Mouse (Mus musculus): ENCODE data around the gene 4921517D22Rik. TPM values are rescaled to one million over a fixed set of nuclear protein-coding genes. Genes with fewer than 3 reads are reported as not detected.
A peak's percentile ranks its signal among the peaks of the same experiment; 100 is the strongest.

4921517D22Rik gene
- polyA plus RNA-seq, 1 experiment from 2014 or later, result not detected

GRCm38 (mm10) chr13:59671521-59671920, 22.4 kb downstream of the 4921517D22Rik start:
- no peak overlapping the region for H3K9ac ChIP-seq
- no peak overlapping the region for H3K4me3 ChIP-seq
- 0 out of 2 replicates have a peak, but pooled peaks cover under 1% of the 10 kb centered on the region for H3K36me3 ChIP-seq
- peak; percentile 49 for ATAC-seq (ENCODE audit: low FRiP score)
- H3K27me3 ChIP-seq, result no peaks in the 10 kb centered on the region
- 62% methylated on average over 2 of the region's 2 CpGs for WGBS
- peaks cover 30% of the 10 kb centered on the region for H3K4me1 ChIP-seq
- H3K27ac ChIP-seq, result no peak overlapping the region; the same call in 1 of the 2 replicates
- no peak overlapping the region for H3K4me2 ChIP-seq (replicated peaks)
- no peaks in the 10 kb centered on the region for H3K9me3 ChIP-seq (replicated peaks)

GRCm38 (mm10) chr13:59669946-59670345, 24.0 kb downstream of the 4921517D22Rik start:
- Histone ChIP-seq H3K27ac (no peak overlapping the region), H3K9me3 (replicated peaks) (no peaks in the 10 kb centered on the region), H3K9ac (no peak overlapping the region), H3K27me3 (no peaks in the 10 kb centered on the region), H3K36me3 (peaks cover 8% of the 10 kb centered on the region), H3K4me1 (peaks cover 30% of the 10 kb centered on the region), H3K4me3 (no peak overlapping the region), H3K4me2 (replicated peaks) (no peak overlapping the region)
- WGBS, result 90% methylated on average over 10 of the region's 10 CpGs
- ATAC-seq (ENCODE audit: low FRiP score), result no peak

- H3K9ac ChIP-seq, result no peak overlapping the region
- H3K4me3 ChIP-seq, result no peak overlapping the region
- peaks cover 25% of the 10 kb centered on the region for H3K4me1 ChIP-seq
- H3K27ac ChIP-seq, result peak overlapping the region; percentile 7; the same call in 1 of the 2 replicates
- no peak overlapping the region for H3K4me2 ChIP-seq (replicated peaks)
- peaks cover 21% of the 10 kb centered on the region for H3K36me3 ChIP-seq
- no peaks in the 10 kb centered on the region for H3K9me3 ChIP-seq (replicated peaks)
- H3K27me3 ChIP-seq, result no peaks in the 10 kb centered on the region
- 83% methylated on average over 11 of the region's 11 CpGs for WGBS
- ATAC-seq (ENCODE audit: low FRiP score), result no peak
Observed at GRCm38 (mm10) chr13:59668501-59669093, 25.3 kb downstream of the 4921517D22Rik start.

- WGBS, result 86% methylated on average over 5 of the region's 5 CpGs
- Histone ChIP-seq H3K4me2 (replicated peaks) (no peak overlapping the region), H3K9me3 (replicated peaks) (no peaks in the 10 kb centered on the region), H3K9ac (no peak overlapping the region), H3K27ac (no peak overlapping the region), H3K36me3 (peaks cover 28% of the 10 kb centered on the region), H3K27me3 (no peaks in the 10 kb centered on the region), H3K4me1 (peaks cover 20% of the 10 kb centered on the region), H3K4me3 (no peak overlapping the region)
- ATAC-seq (ENCODE audit: low FRiP score), result no peak
Observed at GRCm38 (mm10) chr13:59667763-59668162, 26.1 kb downstream of the 4921517D22Rik start.

DNA sequence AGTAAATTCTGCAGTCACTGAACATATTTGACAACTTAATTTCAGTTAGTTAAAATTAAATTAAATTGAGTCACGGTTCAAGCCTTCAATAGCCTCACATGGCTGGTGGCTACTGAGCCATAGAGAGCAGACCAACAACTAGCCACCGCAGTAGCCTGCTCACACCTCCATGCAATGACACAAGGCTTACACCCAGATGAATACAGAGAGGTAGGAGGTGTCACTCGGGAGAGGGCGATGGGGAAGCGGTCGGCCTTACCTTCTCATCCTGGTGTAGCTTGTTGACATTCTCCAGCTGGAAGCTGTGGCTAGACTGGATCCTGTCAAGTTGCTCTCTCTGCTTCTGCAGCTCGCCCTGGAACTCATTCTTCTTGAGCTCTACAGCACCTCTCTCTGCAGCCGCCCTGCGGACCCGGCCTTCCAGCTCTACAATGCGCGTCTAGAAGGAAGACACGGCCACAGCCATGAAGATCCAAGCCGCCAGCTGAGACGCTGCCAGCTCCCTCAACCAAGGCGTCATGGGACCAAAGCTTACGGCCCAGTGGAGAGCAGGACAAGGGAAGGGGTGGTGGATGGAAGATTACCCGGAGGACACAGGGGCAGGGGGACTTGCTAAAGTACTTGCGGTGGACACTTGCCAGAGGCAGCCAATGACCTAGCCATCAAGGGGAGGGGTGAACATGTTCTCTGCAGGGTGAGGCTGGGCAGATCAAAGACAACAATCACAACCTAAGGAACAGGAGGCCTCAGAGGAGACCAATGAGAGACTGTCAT, 29.8 kb downstream of the 4921517D22Rik start:
- Histone ChIP-seq H3K9ac (no peak overlapping the region), H3K9me3 (replicated peaks) (no peaks in the 10 kb centered on the region), H3K4me3 (no peak overlapping the region), H3K4me2 (replicated peaks) (no peak overlapping the region), H3K27me3 (no peaks in the 10 kb centered on the region), H3K36me3 (peaks cover 63% of the 10 kb centered on the region), H3K27ac (no peak overlapping the region), H3K4me1 (peaks cover 3% of the 10 kb centered on the region; the same call in 1 of the 2 replicates)
- WGBS, result 95% methylated on average over 19 of the region's 19 CpGs
- no peak for ATAC-seq (ENCODE audit: low FRiP score)

- H3K4me3 ChIP-seq, result no peak overlapping the region
- ATAC-seq (ENCODE audit: low FRiP score), result no peak
- WGBS, result 96% methylated on average over 12 of the region's 12 CpGs
- H3K27me3 ChIP-seq, result no peaks in the 10 kb centered on the region
- no peak overlapping the region for H3K4me2 ChIP-seq (replicated peaks)
- H3K4me1 ChIP-seq, result peaks cover 9% of the 10 kb centered on the region
- H3K9ac ChIP-seq, result no peak overlapping the region
- no peak overlapping the region for H3K27ac ChIP-seq
- H3K36me3 ChIP-seq, result peaks cover 78% of the 10 kb centered on the region
- no peaks in the 10 kb centered on the region; the same call in 1 of the 2 replicates for H3K9me3 ChIP-seq (replicated peaks)
Observed at GRCm38 (mm10) chr13:59661966-59662365, 31.9 kb downstream of the 4921517D22Rik start.

GRCm38 (mm10) chr13:59661387-59661786, 32.5 kb downstream of the 4921517D22Rik start:
- Histone ChIP-seq H3K4me3 (no peak overlapping the region), H3K27ac (no peak overlapping the region), H3K36me3 (peaks cover 76% of the 10 kb centered on the region), H3K4me1 (peaks cover 14% of the 10 kb centered on the region), H3K4me2 (replicated peaks) (no peak overlapping the region), H3K9me3 (replicated peaks) (no peaks in the 10 kb centered on the region; the same call in 1 of the 2 replicates), H3K27me3 (no peaks in the 10 kb centered on the region), H3K9ac (no peak overlapping the region)
- WGBS, result 94% methylated on average over 8 of the region's 8 CpGs
- ATAC-seq (ENCODE audit: low FRiP score), result no peak

GRCm38 (mm10) chr13:59660371-59660770, 33.5 kb downstream of the 4921517D22Rik start:
- no peak for ATAC-seq (ENCODE audit: low FRiP score)
- Histone ChIP-seq H3K27ac (no peak overlapping the region), H3K27me3 (no peaks in the 10 kb centered on the region), H3K4me2 (replicated peaks) (no peak overlapping the region), H3K9ac (no peak overlapping the region), H3K9me3 (replicated peaks) (no peaks in the 10 kb centered on the region; the same call in 1 of the 2 replicates), H3K36me3 (peaks cover 75% of the 10 kb centered on the region), H3K4me3 (no peak overlapping the region), H3K4me1 (peaks cover 19% of the 10 kb centered on the region)
- 98% methylated on average over 3 of the region's 3 CpGs for WGBS

GRCm38 (mm10) chr13:59657781-59658180, 36.1 kb downstream of the 4921517D22Rik start:
- H3K4me2 ChIP-seq (replicated peaks), result no peak overlapping the region
- ATAC-seq (ENCODE audit: low FRiP score), result no peak
- no peaks in the 10 kb centered on the region; the same call in 1 of the 2 replicates for H3K9me3 ChIP-seq (replicated peaks)
- H3K9ac ChIP-seq, result no peak overlapping the region
- WGBS, result 75% methylated on average over 5 of the region's 5 CpGs
- H3K4me3 ChIP-seq, result no peak overlapping the region
- peaks cover 43% of the 10 kb centered on the region for H3K4me1 ChIP-seq
- no peaks in the 10 kb centered on the region for H3K27me3 ChIP-seq
- peak overlapping the region; percentile 80; the same call in 1 of the 2 replicates for H3K27ac ChIP-seq
- H3K36me3 ChIP-seq, result peaks cover 53% of the 10 kb centered on the region

DNA sequence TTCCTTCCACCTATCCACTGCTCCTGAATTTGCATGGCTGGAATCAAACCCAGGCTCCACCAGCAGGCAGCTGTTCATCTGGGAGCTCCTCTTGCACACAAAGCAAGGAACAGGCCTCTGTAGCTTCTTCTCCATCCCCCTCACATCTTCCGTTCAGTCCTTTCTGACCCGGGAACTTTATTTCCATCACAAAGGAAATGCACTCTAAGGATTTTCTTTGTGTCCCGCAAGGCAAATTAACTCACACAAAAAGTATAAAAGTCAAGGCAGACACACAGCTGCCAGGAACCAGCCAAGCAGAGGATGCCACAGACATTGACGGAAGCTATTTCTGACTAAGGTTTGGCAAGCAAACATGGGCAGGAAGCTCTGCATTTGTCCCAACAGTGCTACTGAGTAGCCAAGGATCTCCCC, 36.9 kb downstream of the 4921517D22Rik start:
- Histone ChIP-seq H3K27me3 (no peaks in the 10 kb centered on the region), H3K36me3 (peaks cover 45% of the 10 kb centered on the region), H3K4me3 (no peak overlapping the region), H3K27ac (peak overlapping the region; percentile 80), H3K9me3 (replicated peaks) (no peaks in the 10 kb centered on the region; the same call in 1 of the 2 replicates), H3K4me2 (replicated peaks) (no peak overlapping the region), H3K4me1 (peaks cover 51% of the 10 kb centered on the region), H3K9ac (no peak overlapping the region)
- peak; percentile 51 for ATAC-seq (ENCODE audit: low FRiP score)
- 23% methylated on average over 4 of the region's 4 CpGs for WGBS

- ATAC-seq (ENCODE audit: low FRiP score), result no peak
- peaks cover 56% of the 10 kb centered on the region for H3K4me1 ChIP-seq
- H3K36me3 ChIP-seq, result peaks cover 39% of the 10 kb centered on the region
- H3K9ac ChIP-seq, result no peak overlapping the region
- H3K4me2 ChIP-seq (replicated peaks), result no peak overlapping the region
- H3K9me3 ChIP-seq (replicated peaks), result no peaks in the 10 kb centered on the region; the same call in 1 of the 2 replicates
- WGBS, result 55% methylated on average over 10 of the region's 10 CpGs
- H3K27ac ChIP-seq, result peak overlapping the region; percentile 80
- no peak overlapping the region for H3K4me3 ChIP-seq
- H3K27me3 ChIP-seq, result no peaks in the 10 kb centered on the region
Observed at GRCm38 (mm10) chr13:59656316-59656832, 37.5 kb downstream of the 4921517D22Rik start.

- WGBS, result 93% methylated on average over 15 of the region's 15 CpGs
- no peak for ATAC-seq (ENCODE audit: low FRiP score)
- H3K27me3 ChIP-seq, result no peaks in the 10 kb centered on the region
- no peak overlapping the region for H3K4me2 ChIP-seq (replicated peaks)
- H3K9ac ChIP-seq, result no peak overlapping the region
- H3K4me1 ChIP-seq, result peaks cover 61% of the 10 kb centered on the region
- H3K36me3 ChIP-seq, result peaks cover 33% of the 10 kb centered on the region
- H3K9me3 ChIP-seq (replicated peaks), result no peaks in the 10 kb centered on the region; the same call in 1 of the 2 replicates
- no peak overlapping the region for H3K4me3 ChIP-seq
- 0 out of 2 replicates have a peak overlapping the region, but pooled peaks have one; percentile 80 for H3K27ac ChIP-seq
Observed at GRCm38 (mm10) chr13:59655718-59656315, 38.1 kb downstream of the 4921517D22Rik start.
